Mouse (Mus musculus) heart, embryonic 15.5 days (tissue): ENCODE data around the gene Myh10. TPM values are rescaled to one million over a fixed set of nuclear protein-coding genes. Genes with fewer than 3 reads are reported as not detected.

Experiments
- ATAC-seq: fragments of 200-750 bp; cut with Nextera tagmentation; replicated peaks from 2 replicates; pipeline ENCODE4 v1.8.0; 2017; ENCODE audit warnings: low read depth, moderate TSS enrichment; ENCODE audit not compliant: insufficient number of reproducible peaks, insufficient read depth, low FRiP score
- H3K27ac ChIP-seq: fragments of 300-500 bp; sonication (generic); 2 replicates; pipeline ENCODE4 v1.5.1; 2015; ENCODE audit warnings: mild to moderate bottlenecking, inconsistent platforms
- H3K27me3 ChIP-seq: fragments of 300-500 bp; sonication (generic); 2 replicates; pipeline ENCODE4 v1.6.1; 2015; ENCODE audit warnings: inconsistent platforms
- H3K36me3 ChIP-seq: fragments of 300-500 bp; sonication (generic); 2 replicates; pipeline ENCODE4 v1.6.1; 2015; ENCODE audit warnings: mild to moderate bottlenecking, inconsistent platforms
- H3K4me1 ChIP-seq: fragments of 300-500 bp; sonication (generic); replicated peaks from 2 replicates; pipeline ENCODE4 v1.6.1; 2015; ENCODE audit warnings: inconsistent platforms
- H3K4me2 ChIP-seq: fragments of 300-500 bp; sonication (generic); 2 replicates; pipeline ENCODE4 v1.6.1; 2015; ENCODE audit warnings: inconsistent platforms, mild to moderate bottlenecking, moderate library complexity
- H3K4me3 ChIP-seq: fragments of 300-500 bp; sonication (generic); 2 replicates; pipeline ENCODE4 v1.5.1; 2015; ENCODE audit warnings: mild to moderate bottlenecking, inconsistent platforms
- H3K9ac ChIP-seq: fragments of 300-500 bp; sonication (generic); 2 replicates; pipeline ENCODE4 v1.6.1; 2015; ENCODE audit warnings: mild to moderate bottlenecking, inconsistent platforms
- H3K9me3 ChIP-seq: fragments of 300-500 bp; sonication (generic); replicated peaks from 2 replicates; pipeline ENCODE4 v1.6.1; 2016; ENCODE audit warnings: inconsistent platforms
- WGBS: fragments of 180-500 bp; shearing (Covaris S2); methylation state at CpG from one replicate; pipeline ENCODE4 v1.1.7; 2015; ENCODE audit warnings: mixed read lengths; 5-methylcytosine and 5-hydroxymethylcytosine counted together
- polyA plus RNA-seq: library from polyadenylated mRNA; unstranded; fragments of >200 nt; fragmentation: Nextera tagmentation; extraction: Ambion mirVana; gene quantifications from 2 replicates; pipeline ENCODE4 v1.2.1, GENCODE M21; 2015

The Myh10 gene
- polyA plus RNA-seq, 1 experiment from 2014 or later, result 90.9 TPM

DNA sequence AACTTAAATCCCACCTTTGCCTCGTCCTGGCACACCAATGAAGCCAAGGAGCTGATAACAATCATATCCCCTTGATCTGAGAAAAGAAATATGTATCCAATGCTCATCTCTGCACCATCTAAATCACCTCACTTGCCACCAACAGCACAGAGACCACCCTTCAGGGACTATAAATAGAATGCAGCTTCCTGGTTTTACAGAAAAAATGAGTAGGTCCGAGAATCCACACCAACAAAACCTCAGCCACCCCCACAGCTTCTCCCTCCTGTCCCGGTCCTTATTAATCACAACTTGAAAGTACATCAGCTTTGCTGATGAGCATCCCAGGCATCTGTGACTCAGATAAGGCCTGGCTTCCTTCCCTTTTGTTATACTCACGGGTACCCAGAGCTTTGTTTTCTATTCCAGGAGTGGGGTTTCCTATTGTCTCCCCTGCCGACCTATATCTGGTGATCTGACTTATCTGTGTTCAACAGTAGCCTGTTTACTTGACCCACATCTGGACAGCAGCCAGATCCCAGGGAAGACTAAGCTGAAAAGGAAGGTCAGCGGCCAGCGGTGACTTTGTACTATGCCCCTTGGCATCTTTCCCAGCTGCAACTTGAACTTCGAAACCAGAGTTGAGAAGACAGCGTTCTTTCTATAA, 173.3 kb downstream of the Myh10 start:
- Histone ChIP-seq H3K4me2 (peak overlapping the region; percentile 36), H3K4me1 (peaks cover 28% of the 10 kb centered on the region), H3K4me3 (no peak overlapping the region), H3K27me3 (no peaks in the 10 kb centered on the region), H3K27ac (peak overlapping the region; percentile 73), H3K9me3 (no peaks in the 10 kb centered on the region), H3K9ac (no peak overlapping the region), H3K36me3 (no peaks in the 10 kb centered on the region)
- WGBS, result 15% methylated on average over 9 of the region's 9 CpGs
- ATAC-seq, result peak; percentile 69

Other genes starting within 250 kb of the Myh10 start
- gene Pik3r6, start 188.5 kb upstream of the Myh10 start, polyA plus RNA-seq, result 4.3 and 7.1 TPM in 2 replicates
- gene Mfsd6l, start 135.4 kb upstream of the Myh10 start, polyA plus RNA-seq, result 0.19 TPM in 1 of 2 replicates, not detected in the other
- gene Ccdc42, start 104.5 kb upstream of the Myh10 start, polyA plus RNA-seq, result 1.0 and 1.4 TPM in 2 replicates
- gene Ndel1, start 180.3 kb downstream of the Myh10 start, polyA plus RNA-seq, result 65.5 and 69.3 TPM in 2 replicates
- gene Rnf222, start 197.0 kb downstream of the Myh10 start, polyA plus RNA-seq, result 0.05 and 0.19 TPM in 2 replicates
- 507 and 557 TPM in 2 replicates for gene Rpl26, start 210.0 kb downstream of the Myh10 start, polyA plus RNA-seq
- not detected in 2 replicates for gene Odf4, start 235.5 kb downstream of the Myh10 start, polyA plus RNA-seq